Mouse (Mus musculus) liver, embryonic 16.5 days (tissue): Measurements from ENCODE around the gene 4930505A04Rik. TPM values are rescaled to one million over a fixed set of nuclear protein-coding genes. Genes with fewer than 3 reads are reported as not detected.

Experiments
- ATAC-seq: fragments of 200-750 bp; cut with Nextera tagmentation; 2 replicates; pipeline ENCODE4 v1.8.0; 2017; ENCODE audit warnings: low read depth, mild to moderate bottlenecking, moderate number of reproducible peaks, moderate library complexity
- H3K27ac ChIP-seq: fragments of 300-500 bp; sonication (generic); 2 replicates; pipeline ENCODE4 v1.5.1; 2014; ENCODE audit warnings: mild to moderate bottlenecking, low read length
- H3K27me3 ChIP-seq: fragments of 300-500 bp; sonication (generic); 2 replicates; pipeline ENCODE4 v1.6.1; 2014; ENCODE audit warnings: low read depth, low read length, mixed read lengths; ENCODE audit not compliant: control insufficient read depth, insufficient read depth
- H3K36me3 ChIP-seq: fragments of 300-500 bp; sonication (generic); 2 replicates; pipeline ENCODE4 v1.6.1; 2014; ENCODE audit warnings: mild to moderate bottlenecking; ENCODE audit not compliant: control insufficient read depth, insufficient read depth
- H3K4me1 ChIP-seq: fragments of 300-500 bp; sonication (generic); 2 replicates; pipeline ENCODE4 v1.6.1; 2014; ENCODE audit warnings: low read depth, low read length, mixed read lengths; ENCODE audit not compliant: control insufficient read depth
- H3K4me2 ChIP-seq: fragments of 300-500 bp; sonication (generic); 2 replicates; pipeline ENCODE4 v1.6.1; 2014; ENCODE audit warnings: low read depth, low read length, mixed read lengths
- H3K4me3 ChIP-seq: fragments of 300-500 bp; sonication (generic); 2 replicates; pipeline ENCODE4 v1.5.1; 2014; ENCODE audit warnings: low read depth, mild to moderate bottlenecking, low read length
- H3K9ac ChIP-seq: fragments of 300-500 bp; sonication (generic); 2 replicates; pipeline ENCODE4 v1.6.1; 2014; ENCODE audit warnings: low read depth, low read length
- H3K9me3 ChIP-seq: fragments of 300-500 bp; sonication (generic); replicated peaks from 2 replicates; pipeline ENCODE4 v1.6.1; 2016; ENCODE audit warnings: low read length; ENCODE audit not compliant: control insufficient read depth
- WGBS: fragments of 180-500 bp; shearing (Covaris S2); extraction: QIAGEN DNeasy Blood & Tissue Kit; methylation state at CpG from one replicate; pipeline ENCODE4 v1.1.7; 2014; ENCODE audit not compliant: insufficient replicate concordance; 5-methylcytosine and 5-hydroxymethylcytosine counted together
- polyA plus RNA-seq: library from polyadenylated mRNA; unstranded; fragments of >200 nt; fragmentation: Nextera tagmentation; extraction: Ambion mirVana; gene quantifications from 2 replicates; pipeline ENCODE4 v1.2.1, GENCODE M21; 2015

4930505A04Rik gene
- not detected in 2 replicates for polyA plus RNA-seq

GRCm38 (mm10) chr11:30471751-30472593, at the start of gene 4930505A04Rik:
TSS of gene 4930505A04Rik (minus strand) at chr11:30471827.
- Histone ChIP-seq H3K36me3 (no peaks in the 10 kb centered on the region), H3K4me1 (no peaks in the 10 kb centered on the region), H3K4me2 (peak within 1 kb of the TSS; percentile 61), H3K27ac (no peak within 1 kb of the TSS), H3K9me3 (no peaks in the 10 kb centered on the region), H3K4me3 (peak within 1 kb of the TSS; percentile 44), H3K27me3 (no peaks in the 10 kb centered on the region), H3K9ac (peak within 1 kb of the TSS; percentile 21; the same call in 1 of the 2 replicates)
- whole genome bisulfite sequencing = 9% methylated on average over 17 of the region's 17 CpGs
- peak; percentile 59 for ATAC-seq

- Histone ChIP-seq H3K4me1 (no peaks in the 10 kb centered on the region), H3K9me3 (no peaks in the 10 kb centered on the region), H3K36me3 (no peaks in the 10 kb centered on the region), H3K27ac (no peak overlapping the region), H3K27me3 (no peaks in the 10 kb centered on the region), H3K9ac (no peak overlapping the region), H3K4me2 (no peak overlapping the region), H3K4me3 (no peak overlapping the region)
- no peak for ATAC-seq
- whole genome bisulfite sequencing = 45% methylated on average over 2 of the region's 2 CpGs
Measured at GRCm38 (mm10) chr11:30517133-30517532, 45.5 kb upstream of the 4930505A04Rik start.

- Histone ChIP-seq H3K4me2 (no peak overlapping the region), H3K27ac (no peak overlapping the region), H3K4me3 (no peak overlapping the region), H3K36me3 (no peaks in the 10 kb centered on the region), H3K9me3 (no peaks in the 10 kb centered on the region), H3K27me3 (no peaks in the 10 kb centered on the region), H3K9ac (no peak overlapping the region), H3K4me1 (no peaks in the 10 kb centered on the region)
- no peak for ATAC-seq
- WGBS = 65% methylated on average over 4 of the region's 4 CpGs
Measured at GRCm38 (mm10) chr11:30508178-30508577, 36.6 kb upstream of the 4930505A04Rik start.

GRCm38 (mm10) chr11:30498738-30499355, 27.2 kb upstream of the 4930505A04Rik start:
- H3K4me1 ChIP-seq = no peaks in the 10 kb centered on the region
- no peak overlapping the region for H3K4me2 ChIP-seq
- H3K27me3 ChIP-seq = no peaks in the 10 kb centered on the region
- no peak for ATAC-seq
- H3K36me3 ChIP-seq = no peaks in the 10 kb centered on the region
- WGBS = 43% methylated on average over 3 of the region's 3 CpGs
- no peak overlapping the region for H3K9ac ChIP-seq
- no peak overlapping the region for H3K27ac ChIP-seq
- no peaks in the 10 kb centered on the region for H3K9me3 ChIP-seq
- no peak overlapping the region for H3K4me3 ChIP-seq

GRCm38 (mm10) chr11:30497151-30497550, 25.5 kb upstream of the 4930505A04Rik start:
- Histone ChIP-seq H3K27ac (no peak overlapping the region), H3K4me1 (no peaks in the 10 kb centered on the region), H3K27me3 (no peaks in the 10 kb centered on the region), H3K9ac (no peak overlapping the region), H3K36me3 (no peaks in the 10 kb centered on the region), H3K9me3 (no peaks in the 10 kb centered on the region), H3K4me2 (no peak overlapping the region), H3K4me3 (no peak overlapping the region)
- no peak for ATAC-seq
- 44% methylated on average over 2 of the region's 2 CpGs for WGBS

GRCm38 (mm10) chr11:30491515-30492260, 20.1 kb upstream of the 4930505A04Rik start:
- H3K4me1 ChIP-seq = no peaks in the 10 kb centered on the region
- ATAC-seq = no peak
- no peaks in the 10 kb centered on the region for H3K27me3 ChIP-seq
- H3K27ac ChIP-seq = no peak overlapping the region
- no peaks in the 10 kb centered on the region for H3K9me3 ChIP-seq
- H3K4me3 ChIP-seq = no peak overlapping the region
- H3K9ac ChIP-seq = no peak overlapping the region
- no peak overlapping the region for H3K4me2 ChIP-seq
- no peaks in the 10 kb centered on the region for H3K36me3 ChIP-seq

GRCm38 (mm10) chr11:30488183-30488582, 16.6 kb upstream of the 4930505A04Rik start:
- 48% methylated on average over 10 of the region's 10 CpGs for WGBS
- no peaks in the 10 kb centered on the region for H3K27me3 ChIP-seq
- ATAC-seq = no peak
- no peaks in the 10 kb centered on the region for H3K9me3 ChIP-seq
- no peaks in the 10 kb centered on the region for H3K4me1 ChIP-seq
- H3K4me3 ChIP-seq = no peak overlapping the region
- no peaks in the 10 kb centered on the region for H3K36me3 ChIP-seq
- no peak overlapping the region for H3K4me2 ChIP-seq
- H3K27ac ChIP-seq = no peak overlapping the region
- H3K9ac ChIP-seq = no peak overlapping the region

- WGBS = 68% methylated on average over 4 of the region's 4 CpGs
- H3K4me3 ChIP-seq = no peak overlapping the region
- no peak for ATAC-seq
Measured at GRCm38 (mm10) chr11:30483286-30483685, 11.7 kb upstream of the 4930505A04Rik start.

More at GRCm38 (mm10) chr11:30483286-30483685, 11.7 kb upstream of the 4930505A04Rik start:
- no peaks in the 10 kb centered on the region for H3K27me3 ChIP-seq
- no peaks in the 10 kb centered on the region for H3K9me3 ChIP-seq
- no peak overlapping the region for H3K27ac ChIP-seq
- no peaks in the 10 kb centered on the region for H3K4me1 ChIP-seq
- no peak overlapping the region for H3K9ac ChIP-seq
- no peak overlapping the region for H3K4me2 ChIP-seq
- H3K36me3 ChIP-seq = no peaks in the 10 kb centered on the region
